Mouse (Mus musculus) G1E-ER4 (cell line): ENCODE results near the gene Psmd14. TPM values are rescaled to one million over a fixed set of nuclear protein-coding genes. Genes with fewer than 3 reads are reported as not detected.

ENCODE experiments used
- GATA1 ChIP-seq: IDR thresholded peaks from one replicate; pipeline ENCODE4 v1.8.0; 2012; ENCODE audit warnings: low read length, inconsistent platforms
- polyA plus RNA-seq: library from polyadenylated mRNA; stranded (reverse); fragments of >175 nt; gene quantifications from 2 replicates; pipeline ENCODE4 v1.2.3, GENCODE M21; 2012

Psmd14 gene
- polyA plus RNA-seq, 1 experiment, result 3.8 TPM

DNA sequence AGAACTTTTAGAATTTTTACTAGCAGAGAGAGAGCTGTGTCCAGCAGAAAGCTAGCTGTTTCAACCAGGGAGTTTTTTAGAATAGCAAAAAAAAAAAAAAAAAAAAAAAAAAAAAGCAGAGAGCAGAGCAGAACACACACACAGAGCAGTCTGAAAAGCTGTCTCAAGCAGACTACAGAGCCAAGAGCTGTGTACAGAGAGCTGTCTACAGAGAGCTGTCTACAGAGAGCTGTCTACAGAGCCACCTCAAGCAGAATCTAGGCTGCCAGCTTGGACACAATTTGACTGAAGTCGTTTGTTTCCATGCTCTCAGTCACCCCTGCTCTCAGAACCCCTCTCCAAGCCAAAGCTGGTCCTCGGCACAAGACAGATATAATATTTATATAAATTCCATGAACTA is 35.9 kb downstream of the Psmd14 start:
- TF ChIP-seq GATA1, result no peak

DNA sequence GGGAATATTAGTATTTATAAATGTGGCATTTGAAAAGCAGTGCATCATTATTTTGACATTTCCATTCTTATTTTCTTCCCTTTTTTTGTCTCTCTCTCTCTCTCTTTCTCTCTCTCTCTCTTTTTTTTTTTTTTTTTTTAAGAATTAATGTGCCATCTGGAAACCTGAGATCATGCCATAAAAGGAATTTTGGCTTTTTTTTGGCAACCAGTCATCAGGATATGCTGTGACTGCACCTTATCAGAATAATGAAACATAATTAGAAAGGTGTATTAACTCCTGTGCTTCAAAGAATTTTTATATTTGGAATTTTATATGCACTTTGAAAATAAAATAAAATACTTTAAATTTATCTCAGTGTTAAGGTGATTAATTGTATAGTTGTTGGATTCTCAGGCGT is 39.2 kb downstream of the Psmd14 start:
- TF ChIP-seq GATA1, result no peak

DNA sequence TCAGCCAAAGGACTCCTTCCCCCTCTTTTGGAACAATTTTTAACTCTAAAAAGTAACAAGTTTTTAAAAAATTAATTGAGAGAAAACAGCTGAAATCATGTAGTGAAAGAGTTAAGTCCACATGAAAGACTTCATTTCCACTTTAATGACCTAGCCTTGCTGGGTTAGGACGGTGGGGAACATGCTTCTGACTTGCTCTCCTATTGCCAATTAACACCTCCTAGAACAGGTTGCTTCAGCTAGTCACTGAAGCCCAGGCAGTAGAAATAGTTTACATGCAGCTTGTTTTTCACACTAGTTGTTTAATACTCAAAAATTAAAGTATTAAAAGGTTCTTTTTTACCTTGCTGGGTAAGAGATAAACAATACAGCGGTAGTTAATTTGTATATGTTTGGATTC is 39.8 kb downstream of the Psmd14 start:
- no peak for TF ChIP-seq GATA1

DNA sequence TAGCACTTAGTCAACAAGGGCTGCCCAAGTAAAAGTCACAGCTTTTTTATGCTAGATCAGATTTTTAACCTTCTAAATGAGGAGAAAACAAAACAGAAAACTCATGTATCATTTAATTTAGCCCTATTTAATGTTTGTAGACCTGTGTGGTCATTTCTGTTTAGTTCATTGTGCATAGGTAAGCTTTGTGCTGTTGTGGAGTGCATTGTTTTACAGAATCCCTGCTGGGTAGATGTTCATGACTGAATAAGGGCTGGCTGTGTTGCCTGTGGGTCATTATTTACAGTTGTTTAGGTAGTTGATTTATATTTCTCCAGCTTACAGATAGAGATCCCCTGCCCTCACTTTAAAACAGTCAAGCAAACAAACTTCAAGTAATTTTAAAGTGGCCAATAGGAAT is 40.9 kb downstream of the Psmd14 start:
- no peak for TF ChIP-seq GATA1

DNA sequence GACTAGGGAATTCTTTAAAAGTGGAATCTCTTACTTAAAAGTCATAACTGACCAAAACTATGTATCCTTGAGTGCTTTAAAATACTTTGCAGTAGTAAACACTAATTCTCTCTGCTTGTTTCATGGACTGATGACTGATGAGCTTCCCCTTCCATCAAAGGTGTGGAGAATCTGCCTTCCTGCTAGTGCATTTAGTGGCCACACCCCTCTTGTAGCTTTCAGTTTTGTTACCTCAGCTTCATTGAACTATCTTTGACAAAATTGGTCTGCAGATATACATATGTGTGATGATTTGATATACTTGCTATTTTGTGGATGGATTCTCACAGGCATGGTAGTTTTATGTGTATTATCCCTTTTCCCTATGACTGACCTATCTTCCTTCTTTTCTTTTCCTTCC is 43.5 kb downstream of the Psmd14 start:
- no peak for TF ChIP-seq GATA1

DNA sequence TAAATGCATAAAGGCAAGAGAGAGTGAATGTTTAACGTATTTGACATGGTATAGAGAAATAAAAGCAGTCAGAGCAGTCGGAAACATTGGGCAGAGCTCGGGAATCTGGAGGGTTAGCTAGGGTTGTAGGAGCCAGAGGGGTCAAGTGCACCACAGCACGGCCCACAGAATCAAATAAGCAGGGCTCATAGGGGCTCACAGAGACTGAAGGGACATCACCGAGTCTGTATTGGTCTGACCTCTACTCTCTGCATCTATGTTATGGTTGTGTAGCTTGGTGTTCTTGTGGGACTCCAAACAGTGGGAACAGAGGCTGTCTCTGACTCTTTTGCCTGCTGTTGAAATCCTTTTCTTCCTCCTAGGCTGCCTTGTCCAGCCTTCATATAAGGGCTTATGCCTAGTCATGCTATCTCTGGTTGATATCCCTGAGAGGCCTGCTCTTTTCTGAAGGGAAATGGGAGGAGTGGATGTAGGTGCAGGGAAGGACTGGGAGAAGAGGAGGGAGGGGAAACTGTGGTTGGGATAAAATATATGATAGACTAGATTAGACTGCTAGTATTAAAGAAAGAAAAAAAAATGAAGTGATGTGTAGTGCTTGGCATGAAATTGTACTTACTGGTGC is 47.9 kb downstream of the Psmd14 start:
- TF ChIP-seq GATA1, result no peak

DNA sequence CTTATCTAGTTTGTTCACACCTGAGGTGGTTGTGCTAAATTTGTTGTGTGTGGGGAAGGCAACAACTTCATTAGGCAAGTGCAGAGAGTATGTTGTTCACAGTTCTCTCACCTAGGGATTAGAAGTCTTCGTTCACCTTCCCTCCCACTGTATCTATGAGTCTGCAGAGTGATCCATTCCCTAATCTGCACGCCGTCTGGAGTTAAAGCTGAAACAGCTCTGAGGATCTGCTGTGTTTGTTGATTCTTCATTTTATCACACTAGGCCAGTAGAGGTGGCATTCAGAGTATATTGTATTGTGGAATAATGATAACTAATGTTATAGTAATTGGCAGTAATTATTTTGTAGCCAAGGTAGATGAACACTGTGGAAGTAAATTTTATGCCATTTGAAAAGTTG is 48.5 kb downstream of the Psmd14 start:
- TF ChIP-seq GATA1, result no peak

DNA sequence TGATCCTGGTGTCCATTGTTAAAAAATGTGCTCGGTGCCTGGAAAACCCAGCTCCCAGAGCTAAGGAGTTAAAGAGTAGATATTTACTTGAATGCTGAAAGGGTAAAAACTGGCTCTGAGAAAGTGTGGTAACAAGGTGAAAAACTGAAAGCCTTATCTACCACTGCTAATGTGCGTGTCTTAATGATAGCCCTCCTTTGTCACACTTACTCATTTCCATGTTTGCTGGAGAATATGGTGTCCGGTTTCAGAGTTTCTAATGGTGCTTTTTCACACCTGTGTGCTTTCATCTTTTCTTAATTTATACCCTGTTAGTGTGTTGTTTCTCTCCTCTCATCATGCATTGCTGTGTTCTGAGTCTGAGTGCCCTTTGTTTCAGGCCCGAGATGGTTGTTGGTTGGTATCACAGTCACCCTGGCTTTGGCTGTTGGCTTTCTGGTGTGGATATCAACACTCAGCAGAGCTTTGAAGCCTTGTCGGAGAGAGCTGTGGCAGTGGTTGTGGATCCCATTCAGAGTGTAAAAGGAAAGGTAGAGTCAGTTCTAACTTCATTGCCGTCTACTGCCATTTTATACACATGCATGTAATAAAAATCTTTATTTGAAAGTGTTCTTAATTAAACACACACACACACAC is 53.1 kb downstream of the Psmd14 start:
- TF ChIP-seq GATA1, result no peak

DNA sequence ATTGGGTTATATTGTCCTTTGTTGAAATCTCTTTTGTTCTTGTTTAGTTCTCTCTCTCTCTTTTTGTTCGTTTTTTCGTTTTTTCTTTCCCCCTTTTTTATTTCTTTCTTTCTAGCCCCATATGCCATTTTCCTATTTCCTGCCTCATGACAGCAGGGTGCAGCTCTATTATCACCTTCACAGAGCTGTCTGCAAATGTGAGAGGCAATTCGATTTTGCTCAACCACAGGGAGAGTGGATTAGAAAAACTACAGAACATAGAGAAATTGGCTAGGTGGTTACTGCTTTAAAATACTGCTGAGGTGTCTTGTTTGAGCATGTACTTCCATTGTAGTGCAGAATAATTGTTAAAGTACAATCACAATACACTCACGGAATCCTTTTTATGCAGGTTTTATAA is 54.0 kb downstream of the Psmd14 start:
- no peak for TF ChIP-seq GATA1

DNA sequence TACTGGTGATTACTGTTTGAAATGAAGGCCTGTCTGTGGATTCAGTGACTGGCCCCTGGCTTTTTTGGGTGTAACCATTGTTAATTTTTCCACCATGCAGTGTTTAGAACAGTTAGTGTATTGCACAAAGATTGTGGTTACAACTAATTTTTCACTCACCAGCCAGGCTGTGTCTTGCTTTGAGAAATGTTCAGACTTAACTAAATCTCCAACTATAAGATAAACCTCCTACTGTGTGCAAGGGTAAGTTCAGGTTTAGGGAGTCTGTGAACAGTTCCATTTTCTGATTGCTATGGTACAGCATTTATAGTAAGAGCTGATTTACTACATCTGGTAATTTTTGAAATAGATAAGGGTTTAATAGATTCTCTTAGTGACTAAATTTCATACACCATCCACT is 69.3 kb downstream of the Psmd14 start:
- TF ChIP-seq GATA1, result no peak

DNA sequence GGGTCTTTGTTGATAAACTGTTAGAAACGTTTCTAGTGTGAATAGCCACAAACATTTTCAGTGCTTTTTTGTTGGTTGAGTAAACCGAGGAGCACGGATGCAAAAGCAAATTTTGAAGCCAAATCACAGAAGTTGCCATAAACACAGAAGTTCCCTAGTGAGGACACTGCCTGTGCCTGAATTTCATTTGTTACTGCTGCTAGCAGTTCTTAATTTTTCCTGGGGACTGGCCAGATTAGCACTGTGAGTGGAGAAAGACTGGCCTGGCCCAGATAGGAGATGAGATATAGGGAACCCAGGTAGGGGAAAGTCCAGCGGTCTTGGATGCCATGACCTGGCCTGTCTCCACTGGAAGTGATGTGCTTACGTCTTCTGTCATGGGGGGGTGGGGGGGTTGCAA is 83.5 kb downstream of the Psmd14 start:
- no peak for TF ChIP-seq GATA1

DNA sequence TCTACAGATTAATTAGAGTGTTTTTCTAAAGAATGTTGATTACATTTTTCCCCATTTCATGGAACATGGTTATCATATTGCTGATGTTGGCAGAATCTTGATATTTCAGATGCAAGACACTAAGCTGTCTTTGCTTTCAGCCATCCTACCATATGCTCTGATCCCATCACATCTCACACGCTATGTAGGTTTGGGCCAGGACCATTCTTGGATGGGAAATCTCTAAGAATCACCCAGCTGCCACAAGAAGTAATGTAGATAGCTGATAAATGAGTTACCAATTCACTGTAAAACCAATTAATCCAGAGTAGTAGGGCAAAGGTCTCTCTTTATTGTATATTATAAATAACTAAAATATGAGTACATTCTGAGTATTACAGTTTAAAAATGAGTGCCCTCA is 86.6 kb downstream of the Psmd14 start:
- TF ChIP-seq GATA1, result no peak

DNA sequence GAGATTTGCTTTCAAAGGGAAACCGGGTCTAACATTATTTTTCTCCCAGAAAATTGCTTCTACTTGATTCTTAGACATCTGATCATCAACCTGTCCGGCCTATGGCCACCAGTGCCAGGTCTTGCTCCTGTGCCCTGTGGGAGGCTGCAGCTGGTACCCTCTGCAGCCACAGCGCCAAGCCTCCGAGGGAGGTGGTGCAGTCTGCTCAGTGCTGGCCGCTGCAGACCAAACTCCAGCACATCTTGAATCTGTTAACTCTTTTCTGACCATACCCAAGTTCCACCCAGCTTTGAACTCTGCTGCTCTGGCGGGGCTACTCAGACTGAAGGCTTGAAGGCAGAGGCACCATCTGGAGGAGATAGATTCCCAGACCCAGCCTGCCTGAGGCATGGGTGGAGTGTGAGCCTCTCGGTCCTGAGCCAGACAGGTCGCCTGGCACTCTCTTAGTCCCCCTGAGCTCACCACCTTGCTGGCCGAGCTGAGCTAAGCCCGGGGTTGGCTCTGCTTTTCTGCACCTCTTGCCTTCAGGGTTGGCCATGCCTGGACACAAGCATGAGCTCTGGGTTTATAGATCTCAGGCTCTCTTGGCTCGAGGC is 91.3 kb downstream of the Psmd14 start, which contains the start of gene Tbr1:
Tbr1 (plus strand) TSS at position 275 of the 596 bp plus-strand sequence.
- no peak for TF ChIP-seq GATA1

DNA sequence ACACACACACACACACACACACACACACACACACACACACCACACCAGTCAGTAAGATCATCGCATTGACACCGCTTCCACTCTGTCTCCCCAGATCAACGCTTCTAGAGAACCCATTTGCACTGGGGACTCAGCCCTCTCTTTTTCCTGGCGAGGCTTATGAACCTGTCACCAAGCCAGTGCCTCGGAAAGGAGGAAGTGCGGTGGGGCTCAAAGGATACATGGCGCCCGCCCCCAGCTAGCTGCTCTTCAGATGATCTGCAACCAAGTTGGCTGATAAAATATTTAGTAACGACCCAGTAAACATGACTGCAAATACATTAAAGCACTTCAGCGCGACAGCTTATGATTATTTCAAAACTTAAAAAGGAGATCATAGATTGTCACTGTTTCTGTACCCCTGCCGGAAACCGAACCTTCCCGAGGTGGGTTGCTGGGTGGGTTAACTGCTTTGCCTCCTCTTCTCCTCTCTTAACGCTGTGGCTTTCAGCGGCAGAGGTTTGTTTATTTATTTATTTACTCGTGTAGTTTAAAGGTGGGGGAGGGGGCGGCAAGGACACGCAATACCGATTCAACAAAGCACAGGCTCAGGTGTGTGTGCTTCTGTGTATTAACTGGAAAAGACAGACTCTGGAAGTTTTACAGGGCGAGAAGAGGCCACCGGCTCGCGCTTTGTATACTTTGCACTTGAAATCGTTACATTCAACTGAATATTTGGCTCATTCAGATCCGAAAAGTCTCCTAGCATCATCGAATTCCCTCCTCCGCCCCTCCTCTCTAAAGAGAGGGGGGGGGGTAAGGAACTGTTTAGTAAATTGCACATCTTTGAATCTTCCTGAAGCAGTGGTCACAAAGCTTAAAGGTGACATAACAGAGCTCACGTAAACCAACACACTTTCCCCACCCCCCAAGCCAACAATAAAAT is 92.2 kb downstream of the Psmd14 start:
- no peak for TF ChIP-seq GATA1

DNA sequence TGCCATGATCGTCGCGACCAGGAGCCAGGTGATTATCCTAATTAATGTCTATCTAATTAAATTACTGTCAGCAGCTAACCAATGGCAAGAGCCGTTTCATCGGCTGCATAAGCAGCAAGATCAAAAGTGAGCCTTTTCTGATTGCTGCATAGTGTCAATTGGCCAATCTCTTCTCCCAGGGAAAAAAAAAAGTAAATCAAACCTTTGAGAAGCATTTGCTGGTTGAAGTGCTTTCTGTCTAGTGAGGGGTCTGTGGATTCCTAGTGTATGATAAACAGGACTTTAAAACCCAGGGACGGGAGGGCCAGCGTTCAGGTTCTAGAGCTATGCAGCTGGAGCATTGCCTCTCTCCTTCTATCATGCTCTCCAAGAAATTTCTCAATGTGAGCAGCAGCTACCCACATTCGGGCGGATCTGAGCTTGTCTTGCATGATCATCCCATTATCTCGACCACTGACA is 92.9 kb downstream of the Psmd14 start:
- no peak for TF ChIP-seq GATA1
